Mouse (Mus musculus) forebrain, embryonic 14.5 days (tissue): ENCODE measurements around the gene Gpc3. TPM values are rescaled to one million over a fixed set of nuclear protein-coding genes. Genes with fewer than 3 reads are reported as not detected.

Experiments
- ATAC-seq: fragments of 200-750 bp; cut with Nextera tagmentation; 2 replicates; pipeline ENCODE4 v1.8.0; 2017; ENCODE audit warnings: mild to moderate bottlenecking, moderate library complexity
- DNase-seq: peaks from one replicate; pipeline ENCODE4 v3.0.0-alpha.2; 2015; ENCODE audit warnings: low spot score
- H3K27ac ChIP-seq: fragments of 300-500 bp; sonication (generic); 2 replicates; pipeline ENCODE4 v1.5.1; 2014; ENCODE audit warnings: low read depth, mild to moderate bottlenecking, control low read depth, low read length, moderate library complexity
- H3K27me3 ChIP-seq: fragments of 300-500 bp; sonication (generic); replicated peaks from 2 replicates; pipeline ENCODE4 v1.6.1; 2014; ENCODE audit warnings: low read length, control low read depth, mixed read lengths; ENCODE audit not compliant: control insufficient read depth, insufficient read depth
- H3K36me3 ChIP-seq: fragments of 300-500 bp; sonication (generic); 2 replicates; pipeline ENCODE4 v1.6.1; 2014; ENCODE audit warnings: low read length, control low read depth; ENCODE audit not compliant: control insufficient read depth, insufficient read depth
- H3K4me1 ChIP-seq: fragments of 300-500 bp; sonication (generic); 2 replicates; pipeline ENCODE4 v1.6.1; 2014; ENCODE audit warnings: antibody characterized with exemption, low read length, control low read depth; ENCODE audit not compliant: control insufficient read depth, insufficient read depth
- H3K4me2 ChIP-seq: fragments of 300-500 bp; sonication (generic); 2 replicates; pipeline ENCODE4 v1.6.1; 2014; ENCODE audit warnings: mild to moderate bottlenecking, control low read depth, low read length
- H3K4me3 ChIP-seq: fragments of 300-500 bp; sonication (generic); 2 replicates; pipeline ENCODE4 v1.5.1; 2014; ENCODE audit warnings: low read depth, low read length, control low read depth
- H3K9ac ChIP-seq: fragments of 300-500 bp; sonication (generic); 2 replicates; pipeline ENCODE4 v1.6.1; 2014; ENCODE audit warnings: mild to moderate bottlenecking, low read length, control low read depth, moderate library complexity
- H3K9me3 ChIP-seq: fragments of 300-500 bp; sonication (generic); replicated peaks from 2 replicates; pipeline ENCODE4 v1.6.1; 2016; ENCODE audit warnings: low read length, control low read depth, mixed read lengths; ENCODE audit not compliant: control insufficient read depth
- WGBS: fragments of 180-500 bp; shearing (Covaris S2); extraction: QIAGEN DNeasy Blood & Tissue Kit; methylation state at CpG from one replicate; pipeline ENCODE4 v1.1.7; 2014; 5-methylcytosine and 5-hydroxymethylcytosine counted together
- polyA plus RNA-seq: library from polyadenylated mRNA; unstranded; fragments of >200 nt; fragmentation: Nextera tagmentation; extraction: Ambion mirVana; gene quantifications from 2 replicates; pipeline ENCODE4 v1.2.1, GENCODE M21; 2014

The Gpc3 gene
- 51.2 and 64.7 TPM in 2 replicates for polyA plus RNA-seq

GRCm38 (mm10) chrX:52613328-52614030 lies at the start of gene Gpc3:
TSS of gene Gpc3 (minus strand) at chrX:52613950.
- Histone ChIP-seq H3K9me3 (no peaks in the 10 kb centered on the region), H3K27ac (no peak within 1 kb of the TSS), H3K9ac (peak within 1 kb of the TSS; percentile 25; the same call in 1 of the 2 replicates), H3K36me3 (no peaks in the 10 kb centered on the region), H3K4me1 (no peaks in the 10 kb centered on the region), H3K4me3 (peak within 1 kb of the TSS; percentile 40), H3K4me2 (peak within 1 kb of the TSS; percentile 72), H3K27me3 (no peaks in the 10 kb centered on the region)
- ATAC-seq: peak; percentile 93
- WGBS: 39% methylated on average over 48 of the region's 48 CpGs
- peak; percentile 42 for DNase-seq

GRCm38 (mm10) chrX:52651975-52652374 lies 38.2 kb upstream of the Gpc3 start:
- H3K4me1 ChIP-seq: no peaks in the 10 kb centered on the region
- H3K4me3 ChIP-seq: no peak overlapping the region
- WGBS: 33% methylated on average over 10 of the region's 10 CpGs
- DNase-seq: peak; percentile 76
- H3K9me3 ChIP-seq: no peaks in the 10 kb centered on the region
- H3K4me2 ChIP-seq: no peak overlapping the region
- ATAC-seq: 0 out of 2 replicates have a peak, but pooled peaks have one; percentile 34
- no peaks in the 10 kb centered on the region for H3K36me3 ChIP-seq
- H3K27me3 ChIP-seq: no peaks in the 10 kb centered on the region
- H3K9ac ChIP-seq: no peak overlapping the region
- no peak overlapping the region; the same call in 1 of the 2 replicates for H3K27ac ChIP-seq

- Histone ChIP-seq H3K9me3 (no peaks in the 10 kb centered on the region), H3K36me3 (no peaks in the 10 kb centered on the region), H3K4me2 (no peak overlapping the region), H3K9ac (no peak overlapping the region), H3K4me1 (no peaks in the 10 kb centered on the region), H3K27ac (no peak overlapping the region; the same call in 1 of the 2 replicates), H3K27me3 (no peaks in the 10 kb centered on the region), H3K4me3 (no peak overlapping the region)
- ATAC-seq: 0 out of 2 replicates have a peak, but pooled peaks have one; percentile 15
- 34% methylated on average over 9 of the region's 9 CpGs for WGBS
- peak; percentile 40 for DNase-seq
Measured at GRCm38 (mm10) chrX:52651472-52651948, 37.8 kb upstream of the Gpc3 start.

DNA sequence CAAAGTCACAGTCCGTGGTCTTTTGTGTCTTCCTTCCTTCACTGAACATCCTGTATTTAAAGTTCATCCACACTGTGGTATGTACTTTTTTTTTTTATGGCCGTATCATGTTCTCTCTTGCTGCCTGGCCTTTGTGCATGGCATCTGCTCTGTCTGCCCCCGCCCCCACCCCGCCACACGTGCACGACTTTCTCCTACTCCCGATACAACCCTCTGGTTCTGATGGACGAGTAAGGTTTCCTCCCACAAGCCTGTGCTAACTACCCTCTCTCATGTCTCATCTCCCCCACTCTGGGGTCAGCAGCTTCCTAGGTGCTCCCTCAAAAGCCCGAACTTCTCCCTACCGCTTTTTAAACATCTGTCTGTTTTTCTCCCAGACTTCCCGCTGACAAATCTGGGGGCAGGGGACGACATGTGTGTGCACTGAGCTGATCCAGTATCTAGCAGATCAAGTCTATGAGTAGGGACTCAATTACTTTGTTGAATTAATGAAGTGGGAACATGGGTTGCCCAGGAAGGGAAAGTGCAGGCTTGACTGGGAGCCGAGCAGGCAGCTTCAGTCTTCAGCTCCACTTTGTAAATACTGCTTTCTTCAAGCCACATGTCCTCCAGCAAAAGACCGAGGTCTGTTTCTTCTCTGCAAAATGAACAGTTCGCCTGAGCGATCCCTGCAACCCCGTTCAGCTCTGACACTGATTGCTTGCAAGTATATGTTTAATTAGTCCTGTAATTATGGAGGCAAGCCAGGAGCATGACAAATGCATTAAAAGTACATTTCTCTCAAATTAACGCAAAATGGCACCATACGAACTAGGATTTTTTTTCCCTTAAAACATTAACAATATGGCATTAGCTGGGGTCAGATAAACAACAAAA lies 35.4 kb upstream of the Gpc3 start:
- Histone ChIP-seq H3K4me1 (no peaks in the 10 kb centered on the region), H3K4me3 (no peak overlapping the region), H3K36me3 (no peaks in the 10 kb centered on the region), H3K27ac (no peak overlapping the region), H3K4me2 (peak overlapping the region; percentile 24; the same call in 1 of the 2 replicates), H3K9ac (no peak overlapping the region), H3K9me3 (no peaks in the 10 kb centered on the region), H3K27me3 (no peaks in the 10 kb centered on the region)
- peak; percentile 48; the same call in 1 of the 2 replicates for ATAC-seq
- 37% methylated on average over 19 of the region's 19 CpGs for WGBS
- peak; percentile 52 for DNase-seq

DNA sequence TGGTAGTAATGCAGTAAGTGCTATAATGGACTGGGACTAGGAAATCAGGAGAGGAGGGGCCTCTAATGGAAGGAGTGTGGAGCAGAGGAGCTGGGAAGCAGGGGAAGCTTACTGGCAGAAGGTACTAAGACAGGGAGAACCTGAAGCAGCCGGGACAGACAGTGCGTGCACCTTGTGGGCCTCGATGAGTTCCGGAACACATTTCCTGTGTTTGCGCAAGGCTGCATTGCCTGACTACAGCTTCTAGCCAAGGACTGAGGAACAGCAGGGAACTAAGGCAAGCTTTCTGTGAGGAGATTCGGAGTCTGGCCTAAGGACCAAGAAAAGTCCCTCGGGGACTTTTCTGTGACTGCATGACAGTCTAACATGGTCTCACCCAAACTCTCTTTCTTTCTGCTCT lies 30.6 kb upstream of the Gpc3 start:
- ATAC-seq (no peak), DNase-seq (no peak)
- H3K4me1 ChIP-seq: no peaks in the 10 kb centered on the region
- no peaks in the 10 kb centered on the region for H3K9me3 ChIP-seq
- no peaks in the 10 kb centered on the region for H3K36me3 ChIP-seq
- H3K9ac ChIP-seq: no peak overlapping the region
- no peak overlapping the region for H3K27ac ChIP-seq
- no peak overlapping the region for H3K4me3 ChIP-seq
- H3K4me2 ChIP-seq: no peak overlapping the region
- no peaks in the 10 kb centered on the region for H3K27me3 ChIP-seq
- 74% methylated on average over 7 of the region's 7 CpGs for WGBS

- H3K4me2 ChIP-seq: no peak overlapping the region
- no peaks in the 10 kb centered on the region for H3K4me1 ChIP-seq
- H3K9ac ChIP-seq: no peak overlapping the region
- 64% methylated on average over 2 of the region's 2 CpGs for WGBS
- no peaks in the 10 kb centered on the region for H3K27me3 ChIP-seq
- H3K36me3 ChIP-seq: no peaks in the 10 kb centered on the region
- DNase-seq (no peak), ATAC-seq (no peak)
- H3K9me3 ChIP-seq: no peaks in the 10 kb centered on the region
- H3K4me3 ChIP-seq: no peak overlapping the region
- H3K27ac ChIP-seq: no peak overlapping the region
Measured at GRCm38 (mm10) chrX:52643350-52643749, 29.6 kb upstream of the Gpc3 start.

GRCm38 (mm10) chrX:52642126-52642525 lies 28.4 kb upstream of the Gpc3 start:
- H3K27me3 ChIP-seq: no peaks in the 10 kb centered on the region
- WGBS: 87% methylated on average over 2 of the region's 2 CpGs
- no peak for ATAC-seq
- no peak overlapping the region for H3K27ac ChIP-seq
- no peaks in the 10 kb centered on the region for H3K4me1 ChIP-seq
- H3K4me2 ChIP-seq: no peak overlapping the region
- no peak for DNase-seq
- H3K9me3 ChIP-seq: no peaks in the 10 kb centered on the region
- no peaks in the 10 kb centered on the region for H3K36me3 ChIP-seq
- no peak overlapping the region for H3K9ac ChIP-seq
- no peak overlapping the region for H3K4me3 ChIP-seq

DNA sequence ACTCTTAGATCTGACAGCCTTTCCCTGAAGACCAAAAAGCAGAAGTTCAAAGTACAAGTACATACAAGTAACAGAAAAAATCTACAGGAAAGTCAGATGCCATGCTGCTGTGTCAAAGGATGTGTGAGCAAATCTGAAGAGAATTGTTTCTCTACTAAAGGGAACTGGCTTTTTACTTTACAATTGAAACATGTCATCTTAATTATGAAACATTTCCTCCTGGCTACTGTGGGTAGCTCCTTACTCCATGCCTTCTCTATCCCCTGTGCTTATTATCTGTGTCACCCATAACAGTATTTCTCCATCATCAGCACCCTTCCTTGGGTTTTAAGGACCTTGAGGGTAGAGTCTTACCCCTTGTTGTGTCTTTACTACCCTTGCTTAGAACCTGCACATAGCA lies 23.7 kb upstream of the Gpc3 start:
- H3K36me3 ChIP-seq: no peaks in the 10 kb centered on the region
- no peaks in the 10 kb centered on the region for H3K9me3 ChIP-seq
- no peak overlapping the region for H3K27ac ChIP-seq
- H3K4me3 ChIP-seq: no peak overlapping the region
- H3K27me3 ChIP-seq: no peaks in the 10 kb centered on the region
- H3K4me1 ChIP-seq: no peaks in the 10 kb centered on the region
- ATAC-seq (no peak), DNase-seq (no peak)
- no peak overlapping the region for H3K4me2 ChIP-seq
- H3K9ac ChIP-seq: no peak overlapping the region
